Mouse (Mus musculus): ENCODE data around the gene Fgfr2.

- TF ChIP-seq POLR2A (IDR thresholded peaks at IDR 0.05; ENCODE audit: borderline replicate concordance, extremely low read depth, low read depth, low read length), result no peak
- no peak for TF ChIP-seq CTCF (IDR thresholded peaks at IDR 0.05; ENCODE audit: insufficient read depth, low read length)
These were observed 820.5 kb downstream of the Fgfr2 start for GRCm38 (mm10) chr7:132302508-132303241.
